Mouse (Mus musculus) limb, embryonic 14.5 days (tissue): Measurements from ENCODE around the gene Cdc42bpa. TPM values are rescaled to one million over a fixed set of nuclear protein-coding genes. Genes with fewer than 3 reads are reported as not detected.

ENCODE experiments used
- ATAC-seq: fragments of 200-750 bp; cut with Nextera tagmentation; 2 replicates; pipeline ENCODE4 v1.8.0; 2017; ENCODE audit warnings: low read depth, moderate number of reproducible peaks, moderate TSS enrichment; ENCODE audit not compliant: low FRiP score
- DNase-seq: peaks from one replicate; pipeline ENCODE4 v3.0.0-alpha.2; 2015; ENCODE audit warnings: low spot score
- H3K27ac ChIP-seq: fragments of 300-500 bp; sonication (generic); replicated peaks from 2 replicates; pipeline ENCODE4 v1.5.1; 2014; ENCODE audit warnings: low read depth, mild to moderate bottlenecking, low read length, moderate library complexity, mixed read lengths
- H3K27me3 ChIP-seq: fragments of 300-500 bp; sonication (generic); 2 replicates; pipeline ENCODE4 v1.6.1; 2014; ENCODE audit warnings: low read length, mixed read lengths; ENCODE audit not compliant: control insufficient read depth, insufficient read depth
- H3K36me3 ChIP-seq: fragments of 300-500 bp; sonication (generic); 2 replicates; pipeline ENCODE4 v1.6.1; 2014; ENCODE audit warnings: mild to moderate bottlenecking, low read length, moderate library complexity, mixed read lengths; ENCODE audit not compliant: control insufficient read depth, insufficient read depth
- H3K4me1 ChIP-seq: fragments of 300-500 bp; sonication (generic); 2 replicates; pipeline ENCODE4 v1.6.1; 2014; ENCODE audit warnings: antibody characterized with exemption, low read length, mixed read lengths; ENCODE audit not compliant: control insufficient read depth, insufficient read depth
- H3K4me2 ChIP-seq: fragments of 300-500 bp; sonication (generic); replicated peaks from 2 replicates; pipeline ENCODE4 v1.6.1; 2014; ENCODE audit warnings: low read depth, mild to moderate bottlenecking, low read length, moderate library complexity; ENCODE audit not compliant: severe bottlenecking
- H3K4me3 ChIP-seq: fragments of 300-500 bp; sonication (generic); replicated peaks from 2 replicates; pipeline ENCODE4 v1.5.1; 2014; ENCODE audit warnings: low read length
- H3K9ac ChIP-seq: fragments of 300-500 bp; sonication (generic); 2 replicates; pipeline ENCODE4 v1.6.1; 2014; ENCODE audit warnings: mild to moderate bottlenecking, low read depth, low read length, moderate library complexity; ENCODE audit not compliant: severe bottlenecking
- H3K9me3 ChIP-seq: fragments of 300-500 bp; sonication (generic); 2 replicates; pipeline ENCODE4 v1.6.1; 2016; ENCODE audit warnings: low read length; ENCODE audit not compliant: control insufficient read depth
- POLR2A ChIP-seq: fragments of 200-500 bp; IDR thresholded peaks from 2 replicates; pipeline ENCODE4 v1.8.0; 2012; ENCODE audit warnings: inconsistent platforms, mild to moderate bottlenecking, moderate library complexity, borderline replicate concordance; ENCODE audit not compliant: insufficient read depth, insufficient read length; ENCODE audit errors: extremely low read depth
- WGBS: fragments of 180-500 bp; shearing (Covaris S2); extraction: QIAGEN DNeasy Blood & Tissue Kit; methylation state at CpG from one replicate; pipeline ENCODE4 v1.1.7; 2014; 5-methylcytosine and 5-hydroxymethylcytosine counted together
- polyA plus RNA-seq, 2 experiments: library from polyadenylated mRNA; depleted of rRNA in 1 of 2; stranded (reverse) in 1 of 2; unstranded in 1 of 2; fragments of >200 nt; fragmentation: Nextera tagmentation in 1 of 2; extraction: Ambion mirVana in 1 of 2; gene quantifications; 2 replicates each; pipeline versions ENCODE4 v1.2.1 to v1.2.3; 2012 to 2014

Gene Cdc42bpa
- polyA plus RNA-seq, 2 experiments: 16.8 to 29.1 TPM

- no peaks in the 10 kb centered on the region for H3K27me3 ChIP-seq
- H3K9me3 ChIP-seq: no peaks in the 10 kb centered on the region
- DNase-seq (no peak), ATAC-seq (no peak)
- WGBS: 67% methylated on average over 3 of the region's 3 CpGs
- no peaks in the 10 kb centered on the region for H3K4me1 ChIP-seq
- no peak overlapping the region for H3K27ac ChIP-seq
- no peak overlapping the region for H3K4me2 ChIP-seq
- 0 out of 2 replicates have a peak, but pooled peaks cover 3% of the 10 kb centered on the region for H3K36me3 ChIP-seq
- H3K4me3 ChIP-seq: no peak overlapping the region
- TF ChIP-seq POLR2A: no peak
- no peak overlapping the region for H3K9ac ChIP-seq
These were observed 77.2 kb downstream of the Cdc42bpa start for GRCm38 (mm10) chr1:180037461-180037860.

- no peak for ATAC-seq
- Histone ChIP-seq H3K27me3 (no peaks in the 10 kb centered on the region), H3K36me3 (peaks cover 19% of the 10 kb centered on the region), H3K27ac (no peak overlapping the region), H3K4me2 (no peak overlapping the region), H3K4me1 (no peaks in the 10 kb centered on the region), H3K9ac (no peak overlapping the region), H3K4me3 (no peak overlapping the region), H3K9me3 (no peaks in the 10 kb centered on the region)
- TF ChIP-seq POLR2A: no peak
- no peak for DNase-seq
- WGBS: 95% methylated on average over 2 of the region's 2 CpGs
These were observed 83.9 kb downstream of the Cdc42bpa start for GRCm38 (mm10) chr1:180044160-180044559.

GRCm38 (mm10) chr1:180045172-180045571 is 84.9 kb downstream of the Cdc42bpa start:
- TF ChIP-seq POLR2A: no peak
- Histone ChIP-seq H3K9ac (no peak overlapping the region), H3K4me1 (no peaks in the 10 kb centered on the region), H3K27me3 (no peaks in the 10 kb centered on the region), H3K9me3 (no peaks in the 10 kb centered on the region), H3K27ac (no peak overlapping the region), H3K36me3 (peaks cover 17% of the 10 kb centered on the region), H3K4me3 (no peak overlapping the region), H3K4me2 (no peak overlapping the region)
- ATAC-seq: no peak
- DNase-seq: no peak

- no peak overlapping the region for H3K9ac ChIP-seq
- H3K36me3 ChIP-seq: peaks cover 2% of the 10 kb centered on the region; the same call in 1 of the 2 replicates
- no peaks in the 10 kb centered on the region for H3K9me3 ChIP-seq
- ATAC-seq: no peak
- no peak overlapping the region for H3K4me2 ChIP-seq
- no peak for DNase-seq
- 90% methylated on average over 1 of the region's 1 CpGs for WGBS
- H3K27ac ChIP-seq: no peak overlapping the region
- no peaks in the 10 kb centered on the region for H3K4me1 ChIP-seq
- no peak for TF ChIP-seq POLR2A
- no peaks in the 10 kb centered on the region for H3K27me3 ChIP-seq
- no peak overlapping the region for H3K4me3 ChIP-seq
These were observed 128.9 kb downstream of the Cdc42bpa start for GRCm38 (mm10) chr1:180089176-180089575.

- H3K4me1 ChIP-seq: no peaks in the 10 kb centered on the region
- H3K4me2 ChIP-seq: no peak overlapping the region
- ATAC-seq (no peak), DNase-seq (no peak)
- 98% methylated on average over 5 of the region's 5 CpGs for WGBS
- no peaks in the 10 kb centered on the region for H3K27me3 ChIP-seq
- no peak overlapping the region for H3K4me3 ChIP-seq
- TF ChIP-seq POLR2A: no peak
- no peak overlapping the region for H3K9ac ChIP-seq
- no peaks in the 10 kb centered on the region for H3K9me3 ChIP-seq
- peaks cover 22% of the 10 kb centered on the region for H3K36me3 ChIP-seq
- H3K27ac ChIP-seq: no peak overlapping the region
These were observed 138.2 kb downstream of the Cdc42bpa start for GRCm38 (mm10) chr1:180098426-180098825.

GRCm38 (mm10) chr1:180104567-180104966 is 144.3 kb downstream of the Cdc42bpa start:
- TF ChIP-seq POLR2A: no peak

More at GRCm38 (mm10) chr1:180104567-180104966, 144.3 kb downstream of the Cdc42bpa start:
- Histone ChIP-seq H3K36me3 (0 out of 2 replicates have a peak, but pooled peaks cover 15% of the 10 kb centered on the region), H3K9me3 (no peaks in the 10 kb centered on the region), H3K4me1 (peaks cover 8% of the 10 kb centered on the region), H3K27me3 (no peaks in the 10 kb centered on the region), H3K9ac (no peak overlapping the region), H3K4me2 (no peak overlapping the region), H3K4me3 (no peak overlapping the region), H3K27ac (no peak overlapping the region)
- ATAC-seq: no peak
- 66% methylated on average over 3 of the region's 3 CpGs for WGBS
- no peak for DNase-seq
